Mouse (Mus musculus) left cerebral cortex, postnatal 14 days (tissue): ENCODE results near the gene Iscu. TPM values are rescaled to one million over a fixed set of nuclear protein-coding genes. Genes with fewer than 3 reads are reported as not detected.
A peak's percentile ranks its signal among the peaks of the same experiment; 100 is the strongest.
"Not testable (repeated sequence)": the region's sequence is repeated elsewhere in the genome, so short reads cannot be mapped to it uniquely, and the experiment has no call there.

Source experiments
- DNase-seq, 2 experiments: peaks; one replicate each; pipeline ENCODE4 v3.0.0; 2021 to 2022; ENCODE audit warnings: low spot score in 2 of 2, mixed read lengths in 1 of 2
- intact Hi-C: fragments of 180-260 bp; cut with DNase I; formaldehyde crosslinking; loops from one replicate; pipeline ENCODE4 v1.15.1; 2025
- total RNA-seq, 2 experiments: library from RNA; stranded (reverse); gene quantifications; 2 replicates each; pipeline ENCODE4 v1.2.3; 2021

Iscu gene
- total RNA-seq, 2 experiments from 2014 or later: 90.4 to 97.0 TPM

- DNase-seq: no peak
- intact Hi-C loops: no loop called here
Observed at GRCm38 (mm10) chr5:113748556-113749331, 23.8 kb upstream of the Iscu start.

- intact Hi-C loops: no loop called here
- DNase-seq: no peak
Observed at GRCm38 (mm10) chr5:113751521-113752157, 20.9 kb upstream of the Iscu start.

DNA sequence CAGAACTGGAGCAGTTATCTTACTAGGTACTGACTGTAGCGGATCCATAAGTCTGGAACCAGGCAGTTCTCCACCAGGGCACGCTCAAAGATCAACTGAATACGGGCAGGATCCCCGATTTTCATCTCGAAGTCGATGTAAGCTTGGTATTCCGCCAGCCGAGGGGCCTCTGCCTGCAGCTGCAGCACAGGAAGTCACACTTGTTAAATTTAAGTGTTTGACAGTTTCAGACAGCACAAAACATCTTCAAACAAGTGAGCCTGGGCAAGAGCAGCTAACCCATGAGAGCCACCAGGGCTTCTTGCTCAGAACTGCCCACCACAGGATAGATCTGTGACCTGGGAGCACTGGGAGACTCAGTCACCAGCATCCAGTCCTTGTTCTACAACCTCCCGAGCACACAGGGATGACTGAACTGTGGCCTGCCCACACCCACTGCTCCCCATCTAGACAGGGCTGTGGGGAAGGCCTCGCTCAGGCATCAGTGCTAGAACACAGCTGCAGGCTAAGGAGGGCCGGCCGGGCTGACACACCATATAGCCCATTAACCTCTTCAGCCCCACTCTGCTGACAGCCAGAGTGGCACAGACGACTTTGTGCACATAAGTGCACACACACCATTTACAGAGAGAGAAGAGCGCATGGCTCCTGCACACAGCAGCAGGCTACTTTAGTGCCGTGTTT is 17.1 kb upstream of the Iscu start:
- no peak for DNase-seq
- intact Hi-C loops: no loop called here

GRCm38 (mm10) chr5:113761585-113761984 is 11.0 kb upstream of the Iscu start:
- intact Hi-C loops: no loop called here
- DNase-seq: no peak

DNA sequence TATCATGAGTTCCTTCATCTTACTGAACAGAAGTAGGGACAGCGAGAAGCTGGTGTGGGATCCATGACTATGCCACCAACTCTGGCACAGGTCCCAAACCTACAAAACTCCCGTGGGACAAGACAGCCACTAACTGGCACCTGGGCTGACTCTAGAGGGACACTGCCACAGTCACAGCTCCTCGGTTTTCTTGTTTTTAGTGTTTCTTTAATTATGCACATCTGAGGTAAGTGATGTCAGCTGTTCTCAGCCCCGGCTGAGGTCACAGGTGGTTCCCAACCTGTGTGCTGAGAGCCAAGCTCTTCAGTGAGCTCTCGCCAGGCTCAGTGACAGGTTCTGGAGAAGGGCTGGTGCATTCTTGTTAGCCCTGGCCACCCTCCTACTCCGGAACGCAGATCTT is 8.1 kb upstream of the Iscu start:
- no peak for DNase-seq
- intact Hi-C loops: no loop called here

GRCm38 (mm10) chr5:113765641-113766526 is 6.7 kb upstream of the Iscu start:
- no peak for DNase-seq
- intact Hi-C loops: no loop called here

DNA sequence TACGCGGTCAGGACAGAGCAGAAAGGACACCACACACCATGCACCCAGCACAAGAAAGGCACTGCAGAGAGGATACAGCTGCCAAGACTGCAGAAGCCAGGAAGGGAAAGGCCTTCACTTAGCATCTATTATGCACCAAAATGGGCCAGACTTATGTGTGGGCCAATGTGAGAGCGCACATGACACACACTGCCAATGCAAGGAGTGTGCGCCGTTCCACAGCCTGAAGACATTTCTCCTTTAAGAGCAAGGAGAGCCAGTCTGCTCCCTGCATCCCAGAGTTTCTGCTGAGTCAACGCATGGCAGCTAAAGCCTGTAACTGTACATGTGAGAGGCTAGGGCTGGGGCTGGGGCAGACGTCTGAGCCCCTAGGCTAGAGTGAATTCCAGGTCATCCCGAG is 3.7 kb upstream of the Iscu start:
- no peak for DNase-seq
- intact Hi-C loops: no loop called here

DNA sequence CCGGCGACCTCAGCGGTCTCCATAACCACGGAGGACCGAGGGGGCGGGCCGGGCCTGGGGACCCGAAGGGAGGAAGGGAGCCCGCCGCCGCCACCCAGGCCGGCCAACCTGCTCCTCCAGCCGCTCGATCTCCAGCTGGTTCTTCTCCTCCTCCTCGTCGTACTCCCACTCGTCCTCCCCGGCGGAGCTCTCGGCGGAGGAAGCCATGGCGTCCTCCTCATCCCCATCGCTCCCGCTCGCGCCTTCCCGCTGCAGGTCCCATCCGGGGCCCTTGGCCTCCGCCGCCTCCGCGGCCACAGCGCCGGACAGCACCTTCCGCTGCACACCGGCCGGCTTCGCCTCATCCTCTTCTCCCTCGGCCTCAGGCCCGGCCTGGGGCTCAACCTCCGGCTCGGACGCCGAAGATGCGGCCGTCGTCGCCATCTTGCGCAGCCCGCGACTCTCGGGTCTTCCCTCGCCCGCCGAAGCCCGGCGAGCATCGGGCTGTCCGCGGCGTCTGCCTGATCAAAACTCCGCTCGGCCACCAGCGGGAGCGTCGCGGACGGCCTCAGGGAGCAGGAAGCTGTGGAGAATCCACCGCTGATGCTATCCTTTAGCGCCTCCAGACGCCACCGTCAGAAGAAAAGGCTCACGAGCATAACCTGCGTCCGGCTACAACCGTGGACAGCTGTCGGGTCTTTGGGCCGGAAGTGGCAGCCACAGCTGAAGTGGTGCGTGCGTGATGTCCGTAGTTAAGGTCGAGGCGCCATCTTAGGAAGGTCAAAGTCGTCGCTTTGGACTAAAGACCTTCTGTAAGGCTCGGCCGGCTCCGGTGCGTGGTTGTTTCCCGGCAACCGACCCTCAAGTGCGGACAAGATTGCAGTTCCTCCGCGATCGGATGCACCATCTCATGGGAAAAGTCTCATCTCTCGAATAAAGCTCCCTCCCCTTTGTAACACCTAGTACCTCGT is 1.1 kb upstream of the Iscu start:
- DNase-seq: peak; percentile 87 to 91
- intact Hi-C loops: loop anchor here (2.0 kb wide), 1 partner anchor 183 kb away; no protein-coding TSS in a partner anchor

GRCm38 (mm10) chr5:113772905-113773519 is 464 bp downstream of the Iscu start:
- intact Hi-C loops: loop anchor here (1.0 to 2.0 kb wide), 3 partner anchors 42 to 182 kb away; no protein-coding TSS in a partner anchor

GRCm38 (mm10) chr5:113773664-113774063 is 1.1 kb downstream of the Iscu start:
- DNase-seq: peak; percentile 87 to 90
- intact Hi-C loops: loop anchor here (1.0 to 2.0 kb wide), 3 partner anchors 42 to 181 kb away; no protein-coding TSS in a partner anchor

More at GRCm38 (mm10) chr5:113772905-113773519, 464 bp downstream of the Iscu start:
- DNase-seq: peak in 1 of 2 experiments; percentile 15

DNA sequence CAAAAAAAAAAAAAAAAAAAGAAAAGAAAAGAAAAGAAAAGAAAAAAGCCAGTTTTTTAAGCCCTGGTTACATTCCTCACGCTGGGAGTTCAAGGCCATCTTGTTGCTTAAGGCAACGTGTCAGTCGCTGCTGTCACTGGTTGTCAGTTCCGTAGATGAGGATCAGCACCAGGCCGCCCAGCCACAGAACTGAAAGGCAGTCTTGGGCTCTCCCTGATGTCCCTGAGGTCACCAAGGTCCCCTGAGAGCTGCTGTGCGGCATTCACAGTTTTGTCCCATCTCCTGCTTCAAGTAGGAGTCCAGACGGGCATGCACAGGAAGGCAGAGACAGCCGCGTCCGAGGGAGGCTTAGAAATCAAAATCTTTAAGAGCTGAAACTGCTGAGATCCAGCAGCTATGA is 3.0 kb downstream of the Iscu start:
- intact Hi-C loops: no loop called here
- DNase-seq: no peak

- DNase-seq: no peak
- intact Hi-C loops: no loop called here
Observed at GRCm38 (mm10) chr5:113776128-113776895, 3.8 kb downstream of the Iscu start.

DNA sequence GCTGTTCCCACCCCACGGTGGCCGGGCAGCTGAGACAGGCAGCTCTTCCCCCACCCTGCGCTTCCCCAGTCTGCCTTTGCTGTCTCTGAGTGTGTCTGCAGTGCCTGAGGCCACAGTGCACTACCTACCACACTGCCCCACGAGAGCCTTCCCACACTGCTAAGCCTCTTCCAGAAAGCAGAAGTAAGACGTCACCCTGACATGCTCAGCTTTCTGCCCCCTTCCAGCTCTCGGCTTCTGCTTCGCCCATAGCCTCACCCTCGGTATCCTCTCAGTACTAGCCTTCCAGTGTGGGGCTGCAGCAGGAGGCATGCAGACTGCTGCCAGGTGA is 4.3 kb downstream of the Iscu start:
- DNase-seq: no peak
- intact Hi-C loops: no loop called here

- intact Hi-C loops, DNase-seq: not testable (repeated sequence)
Observed at GRCm38 (mm10) chr5:113777728-113778127, 5.2 kb downstream of the Iscu start.

GRCm38 (mm10) chr5:113779569-113779968 is 7.0 kb downstream of the Iscu start:
- DNase-seq: no peak
- intact Hi-C loops: no loop called here

DNA sequence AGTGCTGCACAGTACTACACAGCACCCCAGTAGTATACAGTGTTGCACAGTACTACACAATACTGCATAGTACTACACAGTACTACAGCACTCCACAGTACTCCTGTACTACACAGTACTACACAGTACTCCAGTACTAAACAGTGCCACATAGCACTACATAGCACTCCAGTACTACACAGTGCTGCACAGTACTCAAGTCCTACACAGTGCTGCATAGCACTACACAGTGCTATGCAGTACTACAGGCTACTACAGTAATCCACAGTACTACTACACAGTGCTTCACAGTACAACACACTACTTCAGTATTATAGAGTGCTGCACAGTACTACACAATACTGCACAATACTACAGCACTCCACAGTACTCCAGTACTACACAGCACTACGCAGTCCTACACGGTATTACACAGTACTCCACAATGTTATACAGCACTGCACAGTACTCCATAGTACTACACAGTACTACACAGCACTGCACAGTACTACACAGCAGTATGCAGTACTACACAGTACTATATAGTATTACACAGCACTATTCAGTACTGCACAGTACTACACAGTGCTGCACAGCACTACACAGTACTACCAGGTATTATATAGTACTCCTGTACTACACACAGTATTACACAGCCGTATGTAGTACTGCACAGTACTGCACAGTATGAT is 7.7 kb downstream of the Iscu start:
- DNase-seq: no peak
- intact Hi-C loops: no loop called here

GRCm38 (mm10) chr5:113780763-113781162 is 8.2 kb downstream of the Iscu start:
- intact Hi-C loops: no loop called here
- DNase-seq: no peak
